Mouse (Mus musculus) heart, adult 8-10 months (tissue): ENCODE measurements at regions not wholly inside any gene's neighbourhood (a gene's known extent, or its start where the extent isn't known, plus 50 kb on each side); places are given as distances from the start of the nearest gene placed in this dataset.

Experiments
- DNase-seq: peaks from one replicate; pipeline ENCODE4 v3.0.0; 2022; ENCODE audit warnings: low spot score

- DNase-seq: no peak
Measured at GRCm38 (mm10) chr17:81185685-81186084, 120.8 kb upstream of the Thumpd2 start.

- DNase-seq: no peak
Measured at GRCm38 (mm10) chr17:81180813-81181424, 116.0 kb upstream of the Thumpd2 start.

DNA sequence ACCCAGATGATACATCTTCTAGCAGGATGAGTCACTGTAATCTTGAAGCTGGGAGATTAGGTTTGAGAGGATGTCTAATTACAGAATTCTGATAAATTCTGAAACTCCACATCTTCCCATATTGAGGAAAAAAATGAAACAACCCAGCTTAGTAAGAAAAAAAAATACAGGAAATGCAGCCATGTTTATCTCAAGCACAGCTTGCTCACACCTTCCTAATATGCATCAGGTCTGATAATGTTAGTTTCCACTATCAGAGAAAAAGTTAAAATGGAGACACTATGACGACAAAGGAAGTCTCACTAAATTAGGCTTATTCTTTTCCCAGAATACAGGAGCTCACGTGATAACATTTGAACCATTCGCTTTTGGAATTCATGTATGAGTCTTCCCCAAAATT is 111.4 kb upstream of the Thumpd2 start:
- no peak for DNase-seq

- peak; percentile 2 for DNase-seq
Measured at GRCm38 (mm10) chr17:81175877-81176276, 111.0 kb upstream of the Thumpd2 start.

DNA sequence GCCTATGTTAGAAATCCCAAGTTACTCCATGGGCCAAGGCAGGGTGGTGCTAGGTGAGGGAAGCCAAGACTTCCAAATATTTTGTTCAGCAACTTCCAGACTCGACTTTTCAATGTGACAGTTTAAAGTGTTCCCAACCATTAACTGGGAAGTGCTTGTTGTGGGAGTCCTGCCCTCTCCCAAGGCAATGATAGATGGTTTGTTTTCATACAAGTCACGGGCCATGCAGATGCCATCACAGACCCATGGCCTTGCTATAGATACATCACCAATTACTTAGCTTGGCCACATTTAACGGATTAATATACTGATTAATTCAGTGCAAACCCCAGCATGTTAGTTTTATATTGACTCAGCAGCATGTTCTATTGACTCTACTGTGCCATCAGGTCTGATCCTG is 108.1 kb upstream of the Thumpd2 start:
- DNase-seq: no peak

- DNase-seq: no peak
Measured at GRCm38 (mm10) chr17:81169118-81169517, 104.2 kb upstream of the Thumpd2 start.

GRCm38 (mm10) chr17:81150730-81151129 is 85.8 kb upstream of the Thumpd2 start:
- no peak for DNase-seq

- no peak for DNase-seq
Measured at GRCm38 (mm10) chr17:81134702-81135101, 69.8 kb upstream of the Thumpd2 start.

- no peak for DNase-seq
Measured at GRCm38 (mm10) chr17:81133227-81133626, 68.3 kb upstream of the Thumpd2 start.
